Mouse (Mus musculus): ENCODE results near the gene Alcam. TPM values are rescaled to one million over a fixed set of nuclear protein-coding genes. Genes with fewer than 3 reads are reported as not detected.

The Alcam gene
- polyA plus RNA-seq, 1 experiment: 141 TPM

DNA sequence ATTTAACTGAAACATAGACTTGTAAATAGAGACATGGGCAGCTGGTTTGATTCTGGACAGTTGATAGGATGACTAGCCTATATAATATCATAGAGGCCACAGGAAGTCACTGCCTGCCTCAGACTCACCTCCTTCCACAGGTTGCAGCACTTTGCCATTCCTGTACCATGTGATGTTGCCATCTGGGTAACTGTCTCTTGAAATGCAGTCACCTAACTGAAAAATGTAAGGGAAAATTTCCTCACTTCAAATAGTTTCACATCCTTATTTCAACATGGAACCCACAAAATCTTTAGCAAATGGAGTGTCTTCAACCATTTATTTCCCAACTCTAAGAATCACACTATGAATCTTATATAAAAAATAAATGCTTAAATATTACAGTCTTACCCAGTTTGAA is 158.3 kb downstream of the Alcam start:
- H3K27ac ChIP-seq (ENCODE audit: insufficient read depth, low read depth, low read length): no peak overlapping the region
- H3K4me1 ChIP-seq (ENCODE audit: control insufficient read depth, insufficient read depth, low read length): peaks cover 4% of the 10 kb centered on the region
- TF ChIP-seq POLR2A (IDR thresholded peaks at IDR 0.05; ENCODE audit: borderline replicate concordance, low read depth, low read length) (no peak), CTCF (IDR thresholded peaks at IDR 0.05; ENCODE audit: low read depth, low read length) (no peak)
- no peak overlapping the region for H3K4me3 ChIP-seq (ENCODE audit: insufficient read depth, low read length)

DNA sequence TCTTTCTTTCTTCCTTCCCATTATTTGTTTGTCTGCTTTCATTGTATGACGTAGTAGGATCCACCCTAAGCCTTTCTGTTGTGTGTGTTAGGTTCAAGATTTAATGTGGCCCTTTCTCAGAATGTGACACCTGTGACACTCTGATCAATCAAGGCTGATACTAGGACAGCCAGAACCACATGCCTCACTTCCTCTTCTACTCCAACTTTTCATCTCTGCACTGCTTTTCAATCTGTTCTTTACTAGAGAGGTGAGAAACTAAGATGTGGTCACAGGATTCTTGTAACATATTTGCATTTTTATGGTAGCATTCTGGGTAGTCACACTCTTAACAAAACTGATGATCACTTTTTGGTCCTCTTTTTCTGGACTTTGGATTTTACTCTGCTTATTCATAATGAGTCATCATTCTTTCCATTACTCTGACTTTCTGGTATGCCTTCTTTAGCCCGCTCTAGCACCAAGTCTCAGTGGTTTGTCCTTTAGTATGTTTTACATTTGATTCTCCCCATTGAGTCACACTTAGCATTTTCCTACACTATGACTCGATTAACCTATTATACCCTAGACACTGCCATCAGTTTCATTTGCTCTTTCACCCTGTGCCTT is 161.3 kb downstream of the Alcam start:
- H3K4me3 ChIP-seq (ENCODE audit: insufficient read depth, low read length): no peak overlapping the region
- peaks cover 4% of the 10 kb centered on the region for H3K4me1 ChIP-seq (ENCODE audit: control insufficient read depth, insufficient read depth, low read length)
- H3K27ac ChIP-seq (ENCODE audit: insufficient read depth, low read depth, low read length): no peak overlapping the region
- TF ChIP-seq POLR2A (IDR thresholded peaks at IDR 0.05; ENCODE audit: borderline replicate concordance, low read depth, low read length) (no peak), CTCF (IDR thresholded peaks at IDR 0.05; ENCODE audit: low read depth, low read length) (no peak)

DNA sequence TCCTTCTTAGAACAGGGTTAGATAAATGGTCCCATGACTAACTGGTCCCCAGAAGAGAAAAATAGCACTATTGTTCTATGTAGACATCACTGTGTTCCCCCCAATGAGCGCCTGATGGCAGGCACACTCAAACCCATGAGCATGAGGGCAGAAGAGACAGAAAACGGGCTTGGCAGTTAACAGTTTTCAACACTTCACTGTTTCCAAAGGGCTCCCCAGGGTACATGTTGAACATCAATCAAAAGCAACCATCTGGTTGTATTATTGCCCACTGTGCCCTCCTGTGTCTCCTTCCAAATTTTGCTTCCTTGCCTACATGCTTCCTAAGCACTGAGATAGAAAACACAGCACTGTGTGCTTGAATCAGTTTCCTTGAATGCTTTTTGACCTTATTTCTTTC is 173.7 kb downstream of the Alcam start:
- Histone ChIP-seq H3K4me1 (ENCODE audit: control insufficient read depth, insufficient read depth, low read length) (peaks cover 10% of the 10 kb centered on the region), H3K27ac (ENCODE audit: insufficient read depth, low read depth, low read length) (no peak overlapping the region), H3K4me3 (ENCODE audit: insufficient read depth, low read length) (no peak overlapping the region)
- TF ChIP-seq POLR2A (IDR thresholded peaks at IDR 0.05; ENCODE audit: borderline replicate concordance, low read depth, low read length) (no peak), CTCF (IDR thresholded peaks at IDR 0.05; ENCODE audit: low read depth, low read length) (no peak)

DNA sequence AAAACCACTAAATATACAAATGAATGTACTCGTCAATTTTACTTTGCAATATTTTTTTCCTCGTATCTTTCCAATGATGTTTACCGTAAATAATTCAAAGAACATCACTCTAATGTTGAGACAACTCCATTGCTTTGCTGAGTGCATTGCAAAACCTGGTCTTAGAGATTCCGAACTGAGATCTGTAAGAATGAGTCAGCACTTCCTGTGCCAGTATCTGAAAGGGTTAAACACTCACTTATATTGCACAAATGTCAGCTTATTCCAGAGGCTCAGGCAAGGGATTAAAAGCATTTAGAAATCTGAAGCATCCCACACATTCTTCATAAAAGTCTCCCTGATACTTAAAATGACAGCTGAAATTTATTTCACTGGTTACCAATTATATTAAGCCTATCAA is 188.8 kb downstream of the Alcam start:
- Histone ChIP-seq H3K27ac (ENCODE audit: insufficient read depth, low read depth, low read length) (no peak overlapping the region), H3K4me3 (ENCODE audit: insufficient read depth, low read length) (no peak overlapping the region), H3K4me1 (ENCODE audit: control insufficient read depth, insufficient read depth, low read length) (peaks cover 2% of the 10 kb centered on the region; the same call in 1 of the 2 replicates)
- no peak for TF ChIP-seq POLR2A (IDR thresholded peaks at IDR 0.05; ENCODE audit: borderline replicate concordance, low read depth, low read length)
- no peak for TF ChIP-seq CTCF (IDR thresholded peaks at IDR 0.05; ENCODE audit: low read depth, low read length)

DNA sequence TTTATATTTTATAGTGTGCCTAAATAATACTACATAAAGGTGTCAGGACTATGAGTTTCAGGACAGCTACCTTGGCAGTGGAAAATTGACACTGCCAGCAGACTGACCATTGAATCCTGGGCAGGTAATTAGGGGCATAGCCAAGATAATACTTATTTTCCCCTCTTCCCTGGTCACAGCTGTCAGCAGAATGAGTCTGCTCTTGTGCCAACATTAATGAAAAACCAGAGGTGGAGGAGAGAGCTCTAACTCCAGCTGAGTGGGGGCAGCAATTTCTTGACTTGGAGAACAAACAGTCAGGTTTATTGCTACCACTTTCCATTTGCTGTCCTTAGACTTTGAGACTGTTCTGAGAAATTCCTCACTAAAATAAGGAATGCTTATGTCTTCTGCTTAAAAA is 190.1 kb downstream of the Alcam start:
- H3K4me1 ChIP-seq (ENCODE audit: control insufficient read depth, insufficient read depth, low read length): peaks cover 2% of the 10 kb centered on the region; the same call in 1 of the 2 replicates
- TF ChIP-seq POLR2A (IDR thresholded peaks at IDR 0.05; ENCODE audit: borderline replicate concordance, low read depth, low read length) (no peak), CTCF (IDR thresholded peaks at IDR 0.05; ENCODE audit: low read depth, low read length) (no peak)
- no peak overlapping the region for H3K4me3 ChIP-seq (ENCODE audit: insufficient read depth, low read length)
- H3K27ac ChIP-seq (ENCODE audit: insufficient read depth, low read depth, low read length): no peak overlapping the region

GRCm38 (mm10) chr16:52262582-52262981 is 191.3 kb downstream of the Alcam start:
- Histone ChIP-seq H3K4me1 (ENCODE audit: control insufficient read depth, insufficient read depth, low read length) (peaks cover 6% of the 10 kb centered on the region), H3K27ac (ENCODE audit: insufficient read depth, low read depth, low read length) (no peak overlapping the region), H3K4me3 (ENCODE audit: insufficient read depth, low read length) (no peak overlapping the region)
- TF ChIP-seq CTCF (IDR thresholded peaks at IDR 0.05; ENCODE audit: low read depth, low read length) (no peak), POLR2A (IDR thresholded peaks at IDR 0.05; ENCODE audit: borderline replicate concordance, low read depth, low read length) (no peak)

- peaks cover 8% of the 10 kb centered on the region for H3K4me1 ChIP-seq (ENCODE audit: control insufficient read depth, insufficient read depth, low read length)
- no peak overlapping the region for H3K4me3 ChIP-seq (ENCODE audit: insufficient read depth, low read length)
- no peak for TF ChIP-seq POLR2A (IDR thresholded peaks at IDR 0.05; ENCODE audit: borderline replicate concordance, low read depth, low read length)
- no peak for TF ChIP-seq CTCF (IDR thresholded peaks at IDR 0.05; ENCODE audit: low read depth, low read length)
- H3K27ac ChIP-seq (ENCODE audit: insufficient read depth, low read depth, low read length): no peak overlapping the region
Observed at GRCm38 (mm10) chr16:52261755-52262154, 192.1 kb downstream of the Alcam start.

DNA sequence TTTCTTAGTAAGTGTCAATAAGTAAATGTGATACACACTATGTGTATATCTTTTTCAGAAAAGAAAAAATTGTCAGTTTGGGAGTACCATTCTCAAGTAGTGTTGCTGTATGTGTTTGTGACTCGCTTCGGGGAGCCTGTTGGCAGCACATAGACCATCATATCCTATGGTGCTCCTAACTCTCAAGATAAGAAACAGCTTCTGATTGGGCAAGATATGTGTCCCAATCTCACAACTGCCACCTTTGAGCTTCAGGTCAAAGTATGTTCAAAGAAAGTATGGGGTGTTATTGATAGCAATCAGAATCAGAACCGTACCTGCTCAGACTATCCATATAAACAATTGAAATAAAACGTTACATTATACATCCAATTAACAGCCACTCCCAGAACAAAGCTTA is 202.9 kb downstream of the Alcam start:
- TF ChIP-seq POLR2A (IDR thresholded peaks at IDR 0.05; ENCODE audit: borderline replicate concordance, low read depth, low read length) (no peak), CTCF (IDR thresholded peaks at IDR 0.05; ENCODE audit: low read depth, low read length) (no peak)

DNA sequence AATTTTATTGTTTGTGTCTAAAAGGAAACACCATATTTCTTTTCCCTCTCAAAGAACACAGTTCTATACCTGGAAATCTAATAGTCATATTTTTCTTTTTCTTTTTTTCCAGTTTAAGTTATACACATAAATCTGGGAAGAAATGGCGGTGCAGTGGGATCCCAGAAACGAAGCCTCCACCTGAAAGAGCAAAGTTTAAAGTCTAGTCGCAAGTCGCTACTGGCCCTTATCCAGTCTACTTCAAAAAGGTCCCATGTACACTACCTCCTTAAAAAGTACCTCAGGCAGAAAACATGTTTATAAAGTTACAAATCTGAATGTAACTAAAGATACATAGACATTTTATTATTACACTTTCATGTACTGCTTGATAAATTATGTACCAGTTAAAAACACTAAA is 203.7 kb downstream of the Alcam start:
- no peak overlapping the region for H3K4me3 ChIP-seq (ENCODE audit: insufficient read depth, low read length)
- no peak for TF ChIP-seq POLR2A (IDR thresholded peaks at IDR 0.05; ENCODE audit: borderline replicate concordance, low read depth, low read length)
- TF ChIP-seq CTCF (IDR thresholded peaks at IDR 0.05; ENCODE audit: low read depth, low read length): no peak
- no peak overlapping the region for H3K27ac ChIP-seq (ENCODE audit: insufficient read depth, low read depth, low read length)
- no peaks in the 10 kb centered on the region for H3K4me1 ChIP-seq (ENCODE audit: control insufficient read depth, insufficient read depth, low read length)

More for the DNA sequence above, 202.9 kb downstream of the Alcam start:
- no peak overlapping the region for H3K4me3 ChIP-seq (ENCODE audit: insufficient read depth, low read length)
- no peaks in the 10 kb centered on the region for H3K4me1 ChIP-seq (ENCODE audit: control insufficient read depth, insufficient read depth, low read length)
- H3K27ac ChIP-seq (ENCODE audit: insufficient read depth, low read depth, low read length): no peak overlapping the region

- Histone ChIP-seq H3K27ac (ENCODE audit: insufficient read depth, low read depth, low read length) (no peak overlapping the region), H3K4me1 (ENCODE audit: control insufficient read depth, insufficient read depth, low read length) (no peaks in the 10 kb centered on the region), H3K4me3 (ENCODE audit: insufficient read depth, low read length) (no peak overlapping the region)
- no peak for TF ChIP-seq POLR2A (IDR thresholded peaks at IDR 0.05; ENCODE audit: borderline replicate concordance, low read depth, low read length)
- no peak for TF ChIP-seq CTCF (IDR thresholded peaks at IDR 0.05; ENCODE audit: low read depth, low read length)
Observed at GRCm38 (mm10) chr16:52243421-52243973, 210.4 kb downstream of the Alcam start.
